Mouse (Mus musculus) embryo, embryonic 11.5 days (tissue): Measurements from ENCODE around the gene Foxm1.
"Not testable (repeated sequence)": the region's sequence is repeated elsewhere in the genome, so short reads cannot be mapped to it uniquely, and the experiment has no call there.

Source experiments
- DNase-seq: peaks from one replicate; pipeline ENCODE4 v3.0.0-alpha.2; 2012; ENCODE audit warnings: low read depth, low spot score

The Foxm1 gene

GRCm38 (mm10) chr6:128376371-128377085 is 13.8 kb downstream of the Foxm1 start:
- no peak for DNase-seq

- DNase-seq, result no peak
These were observed 16.9 kb downstream of the Foxm1 start for GRCm38 (mm10) chr6:128379636-128380035.

- DNase-seq, result not testable (repeated sequence)
These were observed 17.9 kb downstream of the Foxm1 start for GRCm38 (mm10) chr6:128380594-128381167.

- DNase-seq, result no peak
These were observed 18.5 kb downstream of the Foxm1 start for GRCm38 (mm10) chr6:128381254-128381653.

- DNase-seq, result no peak
These were observed 21.0 kb downstream of the Foxm1 start for GRCm38 (mm10) chr6:128383752-128384151.

- no peak for DNase-seq
These were observed 22.3 kb downstream of the Foxm1 start for GRCm38 (mm10) chr6:128385026-128385425.

- no peak for DNase-seq
These were observed 26.4 kb downstream of the Foxm1 start for GRCm38 (mm10) chr6:128389185-128389584.

GRCm38 (mm10) chr6:128390683-128391082 is 27.9 kb downstream of the Foxm1 start:
- DNase-seq, result no peak

- no peak for DNase-seq
These were observed 35.0 kb downstream of the Foxm1 start for GRCm38 (mm10) chr6:128397574-128398261.

GRCm38 (mm10) chr6:128398996-128399395 is 36.2 kb downstream of the Foxm1 start, which contains the start of gene Nrip2:
Gene Nrip2 (plus strand): TSS chr6:128399296.
- no peak for DNase-seq

- no peak for DNase-seq
These were observed 36.8 kb downstream of the Foxm1 start for GRCm38 (mm10) chr6:128399421-128400185.

GRCm38 (mm10) chr6:128404708-128405107 is 41.9 kb downstream of the Foxm1 start:
- no peak for DNase-seq

GRCm38 (mm10) chr6:128408544-128409125 is 45.9 kb downstream of the Foxm1 start:
- no peak for DNase-seq

GRCm38 (mm10) chr6:128410305-128410704 is 47.5 kb downstream of the Foxm1 start:
- DNase-seq, result no peak

- DNase-seq, result peak; percentile 60
These were observed 48.3 kb downstream of the Foxm1 start for GRCm38 (mm10) chr6:128411115-128411514.

- no peak for DNase-seq
These were observed 53.4 kb downstream of the Foxm1 start for GRCm38 (mm10) chr6:128416169-128416568.

GRCm38 (mm10) chr6:128418076-128418475 is 55.3 kb downstream of the Foxm1 start:
- no peak for DNase-seq

GRCm38 (mm10) chr6:128421036-128421435 is 58.3 kb downstream of the Foxm1 start:
- DNase-seq, result no peak

- no peak for DNase-seq
These were observed 58.7 kb downstream of the Foxm1 start for GRCm38 (mm10) chr6:128421480-128421879.

GRCm38 (mm10) chr6:128423496-128424268 is 60.9 kb downstream of the Foxm1 start:
- DNase-seq, result no peak
